Mouse (Mus musculus): ENCODE measurements around the gene Cyp2j12. TPM values are rescaled to one million over a fixed set of nuclear protein-coding genes. Genes with fewer than 3 reads are reported as not detected.

Cyp2j12 gene
- not detected in 4 replicates for total RNA-seq (2023; ENCODE audit: inconsistent age)

DNA sequence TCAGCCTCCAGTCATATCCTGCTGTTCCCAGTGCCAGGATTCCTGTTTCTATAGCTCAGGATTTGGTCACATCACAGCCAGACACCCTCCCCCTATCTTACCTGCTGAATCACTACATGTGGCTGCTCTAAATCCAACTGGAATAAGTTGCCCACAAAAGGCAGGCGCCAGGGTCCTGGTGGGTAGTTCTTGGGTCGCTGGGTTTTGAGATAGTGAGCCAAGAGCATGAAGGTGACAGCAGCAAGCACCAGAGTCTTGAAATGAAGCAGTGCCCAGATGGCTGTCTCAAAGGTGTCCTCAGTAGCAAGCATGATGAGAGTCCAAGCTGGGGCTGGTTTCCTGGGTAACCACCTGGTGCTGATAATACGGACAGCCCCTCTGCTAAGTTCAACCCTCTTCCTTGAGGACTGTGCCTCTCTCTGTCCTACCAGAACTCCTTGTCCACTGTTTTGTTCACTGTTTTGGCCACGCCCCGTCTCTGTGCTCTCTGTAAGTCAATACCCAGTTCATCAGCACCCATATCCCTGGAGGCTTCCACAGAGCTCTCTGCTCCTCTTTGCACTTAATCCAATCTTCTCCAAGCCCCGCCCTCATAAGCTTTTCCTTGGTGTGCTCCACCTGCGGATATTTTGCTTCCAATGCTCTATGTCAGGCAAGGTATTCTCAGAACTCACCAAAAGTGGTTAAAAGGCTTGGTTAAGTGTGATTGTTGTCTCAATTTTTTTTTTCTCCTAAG, at the start of gene Cyp2j12:
Cyp2j12 (minus strand) TSS at position 421 of the 736 bp plus-strand sequence.

DNA sequence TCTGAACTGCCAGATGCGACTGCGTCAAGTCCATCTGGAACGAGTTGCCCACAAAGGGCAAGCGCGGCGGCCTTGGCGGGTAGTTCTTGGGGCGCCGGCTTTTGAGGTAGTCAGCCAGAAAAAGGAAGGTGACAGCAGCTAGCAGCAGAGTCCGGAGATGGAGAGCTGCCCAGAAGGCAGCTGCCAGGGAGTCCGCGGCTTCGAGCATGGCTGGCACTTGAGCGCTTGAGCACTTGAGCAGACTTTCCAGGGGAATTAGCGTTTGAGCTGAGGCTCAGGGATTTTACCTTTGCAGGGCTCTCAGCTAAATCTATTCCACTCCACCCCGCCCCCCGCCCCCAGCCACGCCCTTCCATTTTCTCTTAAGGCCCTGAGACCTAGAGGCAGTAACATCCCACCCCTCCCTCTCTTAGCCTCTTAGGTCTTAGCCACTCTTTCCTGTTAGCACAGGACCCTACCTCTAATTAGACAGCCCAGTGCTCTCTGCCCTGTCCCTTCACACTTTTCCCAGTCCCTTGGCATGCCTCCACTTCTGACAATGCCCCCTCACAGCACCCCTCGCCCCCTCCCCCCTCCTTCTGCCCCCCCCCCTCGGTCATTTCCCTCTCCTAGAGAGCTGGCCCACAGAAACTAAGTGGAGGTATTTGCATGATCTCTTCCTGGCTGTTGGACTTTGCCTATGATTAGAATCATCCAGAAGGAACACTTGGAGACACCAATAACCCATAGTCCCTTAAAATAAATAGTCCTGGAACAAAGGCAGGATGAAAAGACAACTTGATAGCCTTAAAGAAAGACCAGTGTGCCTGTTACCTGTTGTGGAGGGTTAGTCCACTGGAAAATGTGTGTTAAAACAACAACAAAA, 63.5 kb downstream of the Cyp2j12 start, which contains the start of gene Cyp2j13:
Cyp2j13 (minus strand) TSS at position 286 of the 865 bp plus-strand sequence.

Other genes with a start within 250 kb of the Cyp2j12 start
- gene Hook1, start 173.9 kb downstream of the Cyp2j12 start, total RNA-seq (2023; ENCODE audit: inconsistent age): 24.1 to 29.5 TPM (median 25.6 TPM) in 4 replicates
- gene Cyp2j13, start 63.6 kb downstream of the Cyp2j12 start, total RNA-seq (2023; ENCODE audit: inconsistent age): not detected in 4 replicates
- not detected in 4 replicates for gene Cyp2j7, start 95.5 kb upstream of the Cyp2j12 start, total RNA-seq (2023; ENCODE audit: inconsistent age)
- gene Cyp2j11, start 207.5 kb upstream of the Cyp2j12 start, total RNA-seq (2023; ENCODE audit: inconsistent age): not detected in 4 replicates

Measured in B cell, adult (primary cell).